Mouse (Mus musculus) megakaryocyte, embryonic 14.5 days (primary cell): ENCODE results near the gene Tspan2.

Source experiments
- FLI1 ChIP-seq: IDR thresholded peaks from 2 replicates; pipeline ENCODE4 v1.6.1; 2012; ENCODE audit warnings: low read length, inconsistent platforms, mixed read lengths
- GATA1 ChIP-seq: IDR thresholded peaks from 3 replicates; pipeline ENCODE4 v1.6.1; 2012; ENCODE audit warnings: mixed read lengths, low read length, inconsistent platforms, borderline replicate concordance

DNA sequence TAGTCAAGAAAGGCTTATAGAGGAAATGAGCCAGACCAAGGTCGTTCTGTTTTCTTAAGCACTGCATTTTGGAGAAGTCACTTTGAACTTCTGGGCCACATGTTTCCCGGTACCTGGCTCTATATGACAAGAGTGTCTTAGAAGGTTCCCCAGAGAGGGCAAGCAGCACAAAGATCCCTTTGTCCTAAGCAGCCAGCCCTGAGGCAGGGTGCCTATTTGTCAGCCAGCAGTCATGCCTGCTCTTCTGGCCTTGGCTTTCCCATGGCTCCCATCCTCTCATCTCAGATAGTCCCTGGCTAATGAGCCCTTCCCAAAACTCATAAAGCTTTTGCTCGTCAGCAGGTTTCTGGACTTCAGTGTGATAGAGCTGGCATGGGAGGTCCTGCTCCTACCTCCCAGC lies 25.9 kb downstream of the Tspan2 start:
- no peak for TF ChIP-seq GATA1
- TF ChIP-seq FLI1 = no peak
